Mouse (Mus musculus) MEL (cell line): Measurements from ENCODE around the gene Naa80. TPM values are rescaled to one million over a fixed set of nuclear protein-coding genes. Genes with fewer than 3 reads are reported as not detected.

Experiments
- DNase-seq: peaks from one replicate; pipeline ENCODE4 v3.0.0; 2011; ENCODE audit warnings: low read depth, low spot score
- H3K27ac ChIP-seq: 2 replicates; pipeline ENCODE4 v1.5.1; 2012; ENCODE audit warnings: low read depth, mild to moderate bottlenecking, control low read depth, low read length, moderate library complexity; ENCODE audit not compliant: control insufficient read depth
- H3K27me3 ChIP-seq, 2 experiments: fragments of 150-350 bp in 1 of 2; sonication (generic) in 1 of 2; 2 replicates each; pipeline ENCODE4 v1.6.1; 2012; ENCODE audit warnings: low read length in 2 of 2, mild to moderate bottlenecking in 2 of 2, improper control_type of control experiment in 1 of 2, moderate library complexity in 1 of 2; ENCODE audit not compliant: insufficient read depth in 2 of 2, control insufficient read depth in 1 of 2
- H3K36me3 ChIP-seq, 2 experiments: 2 replicates each; pipeline ENCODE4 v1.6.1; 2012 to 2014; ENCODE audit warnings: low read length in 2 of 2, improper control_type of control experiment in 1 of 2, inconsistent platforms in 1 of 2, mild to moderate bottlenecking in 1 of 2; ENCODE audit not compliant: insufficient read depth in 2 of 2, control insufficient read depth in 1 of 2
- H3K4me1 ChIP-seq, 2 experiments: fragments of 150-350 bp in 1 of 2; sonication (generic) in 1 of 2; 2 replicates each; pipeline ENCODE4 v1.6.1; 2012; ENCODE audit warnings: low read length in 2 of 2, improper control_type of control experiment in 1 of 2, mild to moderate bottlenecking in 1 of 2; ENCODE audit not compliant: insufficient read depth in 2 of 2, control insufficient read depth in 1 of 2
- H3K4me3 ChIP-seq, 2 experiments: fragments of 150-350 bp in 1 of 2; sonication (generic) in 1 of 2; 2 replicates each; pipeline ENCODE4 v1.5.1; 2012; ENCODE audit warnings: low read depth in 2 of 2, low read length in 2 of 2, mild to moderate bottlenecking in 2 of 2, moderate library complexity in 2 of 2, control low read depth in 1 of 2, improper control_type of control experiment in 1 of 2; ENCODE audit not compliant: control insufficient read depth in 1 of 2, insufficient read depth in 1 of 2
- H3K79me2 ChIP-seq: 2 replicates; pipeline ENCODE4 v1.6.1; 2012; ENCODE audit warnings: mild to moderate bottlenecking, low read length, moderate library complexity; ENCODE audit not compliant: control insufficient read depth, poor library complexity, insufficient read depth
- H3K9ac ChIP-seq: 2 replicates; pipeline ENCODE4 v1.6.1; 2012; ENCODE audit warnings: low read depth, mild to moderate bottlenecking, control low read depth, low read length, moderate library complexity; ENCODE audit not compliant: control insufficient read depth, poor library complexity, severe bottlenecking
- H3K9me3 ChIP-seq: fragments of 150-350 bp; sonication (generic); replicated peaks from 2 replicates; pipeline ENCODE4 v1.6.1; 2012; ENCODE audit warnings: mild to moderate bottlenecking, low read length, improper control_type of control experiment, moderate library complexity; ENCODE audit not compliant: insufficient read depth
- CHD1 ChIP-seq: IDR thresholded peaks from 2 replicates; pipeline ENCODE4 v1.6.1; 2012; ENCODE audit warnings: low read depth, mild to moderate bottlenecking, inconsistent platforms, low read length, improper control_type of control experiment
- CHD2 ChIP-seq: IDR thresholded peaks from 2 replicates; pipeline ENCODE4 v1.6.1; 2011; ENCODE audit warnings: low read length, improper control_type of control experiment
- CTCF ChIP-seq, 3 experiments: IDR thresholded peaks in 2 of 3; conservative IDR thresholded peaks in 1 of 3; 2 replicates each; pipeline ENCODE4 v1.5.1; 2011 to 2012; ENCODE audit warnings: low read length in 3 of 3, low read depth in 2 of 3, mild to moderate bottlenecking in 2 of 3, improper control_type of control experiment in 1 of 3, inconsistent platforms in 1 of 3, mixed read lengths in 1 of 3, moderate library complexity in 1 of 3; ENCODE audit not compliant: control insufficient read depth in 1 of 3, insufficient read depth in 1 of 3, poor library complexity in 1 of 3, severe bottlenecking in 1 of 3
- E2F4 ChIP-seq: IDR thresholded peaks from 2 replicates; pipeline ENCODE4 v1.6.1; 2011; ENCODE audit warnings: low read depth, low read length, improper control_type of control experiment, borderline replicate concordance
- EP300 ChIP-seq, 2 experiments: IDR thresholded peaks; 2 replicates each; pipeline ENCODE4 v1.6.1; 2011; ENCODE audit warnings: improper control_type of control experiment in 2 of 2, low read length in 2 of 2, low read depth in 1 of 2, mild to moderate bottlenecking in 1 of 2
- MAX ChIP-seq: IDR thresholded peaks from 2 replicates; pipeline ENCODE4 v1.6.1; 2011; ENCODE audit warnings: low read length, improper control_type of control experiment
- MXI1 ChIP-seq: IDR thresholded peaks from 2 replicates; pipeline ENCODE4 v1.6.1; 2011; ENCODE audit warnings: mild to moderate bottlenecking, low read depth, low read length, improper control_type of control experiment
- MYC ChIP-seq: IDR thresholded peaks from 2 replicates; pipeline ENCODE4 v1.6.1; 2011; ENCODE audit warnings: low read depth, mild to moderate bottlenecking, low read length, improper control_type of control experiment, moderate library complexity
- NELFE ChIP-seq: IDR thresholded peaks from 2 replicates; pipeline ENCODE4 v1.6.1; 2011; ENCODE audit warnings: low read depth, low read length, improper control_type of control experiment
- RAD21 ChIP-seq: IDR thresholded peaks from 2 replicates; pipeline ENCODE4 v1.6.1; 2011; ENCODE audit warnings: mild to moderate bottlenecking, low read depth, low read length, improper control_type of control experiment
- RCOR1 ChIP-seq: IDR thresholded peaks from 2 replicates; pipeline ENCODE4 v1.6.1; 2012; ENCODE audit warnings: low read depth, mild to moderate bottlenecking, inconsistent platforms, low read length, improper control_type of control experiment
- SIN3A ChIP-seq: IDR thresholded peaks from 2 replicates; pipeline ENCODE4 v1.6.1; 2012; ENCODE audit warnings: low read length, improper control_type of control experiment, inconsistent platforms
- SMC3 ChIP-seq: IDR thresholded peaks from 2 replicates; pipeline ENCODE4 v1.6.1; 2011; ENCODE audit warnings: low read depth, low read length, improper control_type of control experiment
- TAL1 ChIP-seq: IDR thresholded peaks from 2 replicates; pipeline ENCODE4 v1.6.1; 2012; ENCODE audit warnings: mild to moderate bottlenecking, inconsistent platforms, low read length, moderate library complexity, mixed read lengths
- TBP ChIP-seq: IDR thresholded peaks from 2 replicates; pipeline ENCODE4 v1.8.0; 2011; ENCODE audit warnings: low read depth, low read length, improper control_type of control experiment
- USF1 ChIP-seq: IDR thresholded peaks from 2 replicates; pipeline ENCODE4 v1.6.1; 2014; ENCODE audit warnings: low read depth, mild to moderate bottlenecking, inconsistent platforms, low read length, improper control_type of control experiment, moderate library complexity
- ZC3H11A ChIP-seq: IDR thresholded peaks from 2 replicates; pipeline ENCODE4 v1.6.1; 2012; ENCODE audit warnings: low read depth, mild to moderate bottlenecking, inconsistent platforms, low read length, improper control_type of control experiment
- ZKSCAN1 ChIP-seq: IDR thresholded peaks from 2 replicates; pipeline ENCODE4 v1.6.1; 2012; ENCODE audit warnings: low read depth, mild to moderate bottlenecking, inconsistent platforms, low read length, improper control_type of control experiment, moderate library complexity
- ZNF384 ChIP-seq: IDR thresholded peaks from 2 replicates; pipeline ENCODE4 v1.6.1; 2012; ENCODE audit warnings: low read depth, mild to moderate bottlenecking, inconsistent platforms, low read length, improper control_type of control experiment
- polyA plus RNA-seq, 2 experiments: library from polyadenylated mRNA; stranded (reverse) in 1 of 2; unstranded in 1 of 2; fragments of >175 nt in 1 of 2; fragments of >200 nt in 1 of 2; gene quantifications; 2 replicates each; pipeline versions ENCODE4 v1.2.1 to v1.2.4; 2012; ENCODE audit warnings: low replicate concordance in 2 of 2, low read depth in 1 of 2; ENCODE audit not compliant: insufficient read length in 2 of 2, insufficient read depth in 1 of 2, missing spikeins in 1 of 2
- total RNA-seq: library from RNA; depleted of rRNA; stranded (reverse); fragments of 300-350 nt; gene quantifications from 2 replicates; pipeline ENCODE4 v1.2.3, GENCODE M21; 2012

Naa80 gene
- total and polyA plus RNA-seq, 3 experiments, result 14.3 to 74.0 TPM; not detected in 1

DNA sequence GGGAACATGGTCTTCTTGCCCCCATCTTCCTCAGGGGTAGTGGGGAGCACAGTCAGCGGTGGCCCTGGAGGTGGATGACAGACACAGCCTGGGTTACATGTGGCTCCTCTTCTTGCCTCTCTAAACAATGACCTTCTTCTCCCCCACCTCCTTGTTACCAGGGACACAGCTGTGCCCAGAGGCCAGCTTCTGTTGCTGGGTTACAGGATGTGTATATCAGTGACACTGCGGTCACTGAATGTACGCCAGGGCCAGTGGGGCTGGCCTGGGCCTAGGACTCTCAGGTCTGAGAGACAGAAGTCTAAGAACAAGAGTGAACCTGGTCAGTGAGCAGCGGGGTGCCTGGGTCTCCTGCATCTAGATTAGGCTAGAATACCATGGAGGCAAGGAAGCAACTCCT is 36.3 kb downstream of the Naa80 start:
- H3K79me2 ChIP-seq, result peaks cover 2% of the 10 kb centered on the region; the same call in 1 of the 2 replicates
- H3K9ac ChIP-seq, result no peak overlapping the region
- no peak overlapping the region for H3K27ac ChIP-seq
- H3K27me3 ChIP-seq, result no peaks in the 10 kb centered on the region
- peaks cover 0 to 7% of the 10 kb centered on the region in 2 experiments; a peak in 3 of 4 replicates for H3K36me3 ChIP-seq
- TF ChIP-seq CHD1 (no peak), SIN3A (no peak), MXI1 (no peak), TAL1 (no peak), ZC3H11A (no peak), E2F4 (no peak), CTCF (IDR thresholded peaks at IDR 0.05 in 2 of 3, conservative IDR thresholded peaks at IDR 0.05 in 1 of 3; ENCODE audit: control insufficient read depth in 1 of 3, insufficient read depth in 1 of 3, low read depth in 2 of 3, low read length in 3 of 3, poor library complexity in 1 of 3, severe bottlenecking in 1 of 3) (no peak)
- H3K9me3 ChIP-seq, result no peaks in the 10 kb centered on the region
- H3K4me1 ChIP-seq, result peaks cover 3 to 15% of the 10 kb centered on the region in 2 experiments; a peak in 3 of 4 replicates
- H3K4me3 ChIP-seq, result no peak overlapping the region
- no peak for DNase-seq

GRCm38 (mm10) chr9:107617461-107617860 is 38.8 kb downstream of the Naa80 start:
- Histone ChIP-seq H3K9ac (no peak overlapping the region), H3K27me3 (no peaks in the 10 kb centered on the region), H3K9me3 (no peaks in the 10 kb centered on the region), H3K27ac (no peak overlapping the region), H3K4me3 (no peak overlapping the region), H3K4me1 (peaks cover 0 to 4% of the 10 kb centered on the region in 2 experiments; a peak in 1 of 4 replicates), H3K36me3 (peaks cover under 1 to 3% of the 10 kb centered on the region in 2 experiments; a peak in 3 of 4 replicates), H3K79me2 (no peaks in the 10 kb centered on the region)
- TF ChIP-seq MXI1 (no peak), TBP (no peak), USF1 (no peak), RCOR1 (no peak), ZNF384 (peak; percentile 71; the same call in 1 of the 2 replicates), CHD2 (no peak), MYC (peak; percentile 50; the same call in 1 of the 2 replicates), NELFE (no peak), CTCF (IDR thresholded peaks at IDR 0.05 in 2 of 3, conservative IDR thresholded peaks at IDR 0.05 in 1 of 3; ENCODE audit: control insufficient read depth in 1 of 3, insufficient read depth in 1 of 3, low read depth in 2 of 3, low read length in 3 of 3, poor library complexity in 1 of 3, severe bottlenecking in 1 of 3) (peak in 2 of 3 experiments; percentile 17 to 37; a peak in 3 of 6 replicates)
- peak; percentile 51 for DNase-seq

GRCm38 (mm10) chr9:107618098-107618497 is 39.4 kb downstream of the Naa80 start:
- no peak for DNase-seq
- H3K9me3 ChIP-seq, result no peaks in the 10 kb centered on the region
- H3K4me3 ChIP-seq, result no peak overlapping the region
- H3K4me1 ChIP-seq, result peaks cover 0 to 1% of the 10 kb centered on the region in 2 experiments; a peak in 1 of 4 replicates
- H3K9ac ChIP-seq, result no peak overlapping the region
- peaks cover 1 to 2% of the 10 kb centered on the region in 2 experiments; a peak in 3 of 4 replicates for H3K36me3 ChIP-seq
- TF ChIP-seq CHD2 (no peak), MAX (no peak), ZKSCAN1 (no peak), RCOR1 (no peak), RAD21 (no peak), SMC3 (no peak), SIN3A (no peak), ZC3H11A (no peak), EP300 (IDR thresholded peaks at IDR 0.05; ENCODE audit: low read depth in 1 of 2, low read length in 2 of 2) (no peak)
- TF ChIP-seq, all 39 proteins: peak for 0
- H3K27me3 ChIP-seq, result no peaks in the 10 kb centered on the region
- H3K79me2 ChIP-seq, result 0 out of 2 replicates have a peak, but pooled peaks cover under 1% of the 10 kb centered on the region
- H3K27ac ChIP-seq, result no peak overlapping the region
